Mouse (Mus musculus) megakaryocyte, embryonic 14.5 days (primary cell): Measurements from ENCODE around the gene Ebp. TPM values are rescaled to one million over a fixed set of nuclear protein-coding genes. Genes with fewer than 3 reads are reported as not detected.
A peak's percentile ranks its signal among the peaks of the same experiment; 100 is the strongest.

ENCODE experiments used
- H3K27me3 ChIP-seq: replicated peaks from 2 replicates; pipeline ENCODE3; 2012; ENCODE audit warnings: inconsistent platforms
- H3K36me3 ChIP-seq: replicated peaks from 2 replicates; pipeline ENCODE3; 2012; ENCODE audit warnings: low read length, inconsistent platforms, mixed read lengths
- H3K4me1 ChIP-seq: 2 replicates; pipeline ENCODE4 v1.6.1; 2012; ENCODE audit warnings: inconsistent platforms
- H3K4me3 ChIP-seq: replicated peaks from 2 replicates; pipeline ENCODE3; 2012; ENCODE audit warnings: moderate library complexity, mild to moderate bottlenecking, inconsistent platforms
- H3K9me3 ChIP-seq: 2 replicates; pipeline ENCODE4 v1.6.1; 2012; ENCODE audit warnings: inconsistent platforms
- FLI1 ChIP-seq: IDR thresholded peaks from 2 replicates; pipeline ENCODE4 v1.6.1; 2012; ENCODE audit warnings: low read length, inconsistent platforms, mixed read lengths
- GATA1 ChIP-seq: IDR thresholded peaks from 3 replicates; pipeline ENCODE4 v1.6.1; 2012; ENCODE audit warnings: mixed read lengths, low read length, inconsistent platforms, borderline replicate concordance
- polyA plus RNA-seq: library from polyadenylated mRNA; stranded (reverse); fragments of >175 nt; gene quantifications from 2 replicates; pipeline ENCODE4 v1.2.3, GENCODE M21; 2012; ENCODE audit warnings: low replicate concordance; ENCODE audit not compliant: insufficient read depth

Gene Ebp
- polyA plus RNA-seq, 1 experiment: 3.7 TPM

DNA sequence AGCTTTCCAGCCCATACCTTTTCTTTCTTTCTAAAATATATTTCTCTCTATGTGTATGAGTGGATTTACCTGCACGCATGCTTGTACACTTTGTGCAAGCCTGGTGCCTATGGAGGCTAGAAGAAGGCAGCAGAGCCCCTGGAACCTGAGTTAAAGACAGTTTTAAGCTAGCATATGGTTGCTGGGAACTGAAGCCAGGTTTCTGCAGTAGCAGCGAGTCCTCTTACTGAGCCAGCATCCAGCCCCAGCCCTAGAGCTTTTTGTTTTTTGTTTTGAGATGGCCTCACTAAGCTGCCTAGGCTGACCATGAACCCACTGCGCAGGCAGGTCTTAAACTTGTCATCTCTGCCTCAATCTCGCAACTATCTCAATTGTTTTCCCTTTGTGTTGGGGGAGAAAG lies 28.8 kb downstream of the Ebp start:
- no peaks in the 10 kb centered on the region for H3K27me3 ChIP-seq
- no peaks in the 10 kb centered on the region; the same call in 1 of the 2 replicates for H3K4me1 ChIP-seq
- H3K36me3 ChIP-seq: peaks cover 45% of the 10 kb centered on the region
- H3K4me3 ChIP-seq: no peak overlapping the region
- no peaks in the 10 kb centered on the region for H3K9me3 ChIP-seq
- TF ChIP-seq GATA1: no peak
- no peak for TF ChIP-seq FLI1

DNA sequence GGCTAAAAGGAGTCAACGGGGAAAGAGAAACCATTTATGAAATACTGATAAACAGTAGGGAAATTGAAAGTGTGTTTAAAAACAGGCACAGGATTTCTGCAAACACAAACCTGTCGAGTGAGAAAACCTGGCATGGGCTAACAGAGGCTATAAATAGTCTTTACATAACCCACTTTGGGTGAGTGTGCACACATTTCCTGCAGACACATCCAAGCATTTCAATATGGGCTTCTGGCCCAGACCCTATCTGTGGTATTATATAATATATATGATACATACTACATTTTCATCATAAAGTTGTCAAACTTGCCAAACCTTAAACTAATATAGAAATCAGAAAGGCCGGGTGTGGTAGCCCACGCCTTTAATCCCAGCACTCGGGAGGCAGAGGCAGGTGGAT lies 30.2 kb downstream of the Ebp start:
- H3K9me3 ChIP-seq: no peaks in the 10 kb centered on the region
- no peaks in the 10 kb centered on the region; the same call in 1 of the 2 replicates for H3K4me1 ChIP-seq
- no peak for TF ChIP-seq FLI1
- TF ChIP-seq GATA1: no peak
- H3K36me3 ChIP-seq: peaks cover 38% of the 10 kb centered on the region
- no peaks in the 10 kb centered on the region for H3K27me3 ChIP-seq
- no peak overlapping the region for H3K4me3 ChIP-seq

- H3K27me3 ChIP-seq: no peaks in the 10 kb centered on the region
Observed at GRCm38 (mm10) chrX:8145153-8145991, 47.9 kb downstream of the Ebp start, which contains the start of gene Rbm3. Gene Rbm3, minus strand, starts transcription at chrX:8145880.

DNA sequence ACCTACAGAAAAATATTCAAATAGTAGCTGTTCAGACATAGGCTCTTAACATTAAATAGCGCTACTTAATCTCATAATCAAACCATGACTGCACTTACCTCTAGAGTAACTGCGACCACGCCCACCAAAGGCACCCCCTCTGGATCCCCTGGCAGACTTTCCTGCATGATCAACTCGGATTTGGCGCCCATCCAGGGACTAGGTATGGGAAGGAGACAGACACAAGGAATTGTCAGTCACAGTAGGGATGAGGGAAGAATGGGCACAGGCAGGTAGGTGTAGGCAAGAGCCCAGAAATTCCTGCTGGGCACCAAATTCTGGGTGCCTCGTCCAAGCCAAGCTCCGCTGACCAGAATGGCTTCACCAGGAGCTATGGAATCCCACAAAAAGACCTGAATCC lies 49.6 kb downstream of the Ebp start:
- Histone ChIP-seq H3K36me3 (peaks cover 49% of the 10 kb centered on the region), H3K9me3 (peaks cover 14% of the 10 kb centered on the region), H3K4me3 (peak overlapping the region; percentile 95), H3K27me3 (no peaks in the 10 kb centered on the region), H3K4me1 (peaks cover 27% of the 10 kb centered on the region)
- TF ChIP-seq GATA1 (no peak), FLI1 (no peak)

More at GRCm38 (mm10) chrX:8145153-8145991, 47.9 kb downstream of the Ebp start, which contains the start of gene Rbm3:
- peaks cover 39% of the 10 kb centered on the region for H3K36me3 ChIP-seq
- H3K4me1 ChIP-seq: peaks cover 27% of the 10 kb centered on the region
- no peak for TF ChIP-seq GATA1
- no peak for TF ChIP-seq FLI1
- H3K4me3 ChIP-seq: peak within 1 kb of the TSS; percentile 95
- peaks cover 14% of the 10 kb centered on the region for H3K9me3 ChIP-seq

DNA sequence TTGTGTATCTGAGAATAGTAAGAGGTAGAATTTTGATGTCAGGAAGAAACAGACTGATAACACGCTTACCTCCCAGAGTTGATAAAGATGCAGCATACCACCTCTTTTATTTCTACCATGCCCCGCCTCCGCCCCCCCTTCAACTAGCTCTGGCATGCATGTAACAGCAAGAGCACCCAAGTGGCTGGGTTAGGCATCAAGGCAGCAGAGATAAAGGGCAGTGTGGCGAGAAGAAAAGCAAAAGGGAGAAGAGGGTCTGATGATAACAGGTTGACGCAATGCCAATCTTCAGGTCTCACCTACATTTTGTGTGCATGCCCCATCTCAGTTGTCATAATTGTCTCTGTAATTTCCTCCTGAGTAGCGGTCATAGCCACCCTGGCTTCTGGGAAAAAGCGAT lies 50.4 kb downstream of the Ebp start:
- Histone ChIP-seq H3K36me3 (peaks cover 57% of the 10 kb centered on the region), H3K27me3 (no peaks in the 10 kb centered on the region), H3K9me3 (peaks cover 14% of the 10 kb centered on the region), H3K4me1 (peaks cover 27% of the 10 kb centered on the region), H3K4me3 (no peak overlapping the region)
- TF ChIP-seq GATA1 (no peak), FLI1 (no peak)

GRCm38 (mm10) chrX:8141058-8141457 lies 52.3 kb downstream of the Ebp start:
- peaks cover 17% of the 10 kb centered on the region for H3K4me1 ChIP-seq
- no peak overlapping the region for H3K4me3 ChIP-seq
- TF ChIP-seq GATA1: no peak
- TF ChIP-seq FLI1: no peak
- peaks cover 14% of the 10 kb centered on the region for H3K9me3 ChIP-seq
- peaks cover 74% of the 10 kb centered on the region for H3K36me3 ChIP-seq
- no peaks in the 10 kb centered on the region for H3K27me3 ChIP-seq

- Histone ChIP-seq H3K4me1 (peaks cover 16% of the 10 kb centered on the region), H3K36me3 (peaks cover 74% of the 10 kb centered on the region), H3K9me3 (peaks cover 14% of the 10 kb centered on the region), H3K4me3 (no peak overlapping the region), H3K27me3 (no peaks in the 10 kb centered on the region)
- no peak for TF ChIP-seq GATA1
- no peak for TF ChIP-seq FLI1
Observed at GRCm38 (mm10) chrX:8140446-8140845, 52.9 kb downstream of the Ebp start.

- TF ChIP-seq FLI1: no peak
- no peak for TF ChIP-seq GATA1
- H3K27me3 ChIP-seq: no peaks in the 10 kb centered on the region
- peaks cover 73% of the 10 kb centered on the region for H3K36me3 ChIP-seq
- no peak overlapping the region for H3K4me3 ChIP-seq
- H3K4me1 ChIP-seq: peaks cover 16% of the 10 kb centered on the region
- peaks cover 7% of the 10 kb centered on the region for H3K9me3 ChIP-seq
Observed at GRCm38 (mm10) chrX:8139480-8139879, 53.8 kb downstream of the Ebp start.

- Histone ChIP-seq H3K9me3 (no peaks in the 10 kb centered on the region), H3K4me1 (peaks cover 16% of the 10 kb centered on the region), H3K27me3 (no peaks in the 10 kb centered on the region), H3K36me3 (peaks cover 50% of the 10 kb centered on the region), H3K4me3 (no peak overlapping the region)
- TF ChIP-seq GATA1 (no peak), FLI1 (no peak)
Observed at GRCm38 (mm10) chrX:8135886-8136285, 57.4 kb downstream of the Ebp start.

Other genes with a start within 250 kb of the Ebp start
- gene Hdac6, start 245.6 kb downstream of the Ebp start, polyA plus RNA-seq: 0.96 and 16.9 TPM in 2 replicates
- gene Gata1, start 215.4 kb downstream of the Ebp start, polyA plus RNA-seq: 227 and 1,046 TPM in 2 replicates
- 0.94 TPM in 1 of 2 replicates, not detected in the other for gene Glod5, start 175.0 kb downstream of the Ebp start, polyA plus RNA-seq
- 0.99 and 3.9 TPM in 2 replicates for gene Suv39h1, start 118.8 kb downstream of the Ebp start, polyA plus RNA-seq
- 450 and 808 TPM in 2 replicates for gene Was, start 103.0 kb downstream of the Ebp start, polyA plus RNA-seq
- gene Wdr13, start 60.6 kb downstream of the Ebp start, polyA plus RNA-seq: 23.4 and 38.2 TPM in 2 replicates
- gene Rbm3, start 47.6 kb downstream of the Ebp start, polyA plus RNA-seq: 3.2 and 96.3 TPM in 2 replicates
- gene Tbc1d25, start 17.3 kb downstream of the Ebp start, polyA plus RNA-seq: 1.7 and 3.1 TPM in 2 replicates
- gene Porcn, start 13.0 kb upstream of the Ebp start, polyA plus RNA-seq: 2.0 and 4.0 TPM in 2 replicates
- gene Ftsj1, start 58.9 kb upstream of the Ebp start, polyA plus RNA-seq: 4.6 and 23.7 TPM in 2 replicates
- 0.06 TPM in 1 of 2 replicates, not detected in the other for gene Slc38a5, start 77.6 kb upstream of the Ebp start, polyA plus RNA-seq
- not detected in 2 replicates for gene Ssxb10, start 133.9 kb upstream of the Ebp start, polyA plus RNA-seq
- not detected in 2 replicates for gene Ssxb9, start 173.5 kb upstream of the Ebp start, polyA plus RNA-seq
- gene Ssxb1, start 219.8 kb upstream of the Ebp start, polyA plus RNA-seq: not detected in 2 replicates